8 mouse cellular contexts compared by ENCODE assay signal in genomic region chr5:110769272-110769671, GRCm38 (mm10). TPM values are rescaled to one million over a fixed set of nuclear protein-coding genes. Genes with fewer than 3 reads are reported as not detected.
A peak's percentile ranks its signal among the peaks of the same experiment; 100 is the strongest.
DNase-seq lines count a peak whose midpoint lies in the region; ATAC-seq and TF ChIP-seq lines count a peak whose summit lies in the region.

No protein-coding gene starts in this region.

- H3K4me2 ChIP-seq in heart, embryonic 14.5 days (ENCODE audit: low read length) = peak overlapping the region; percentile 75
- peak overlapping the region; percentile 78 for H3K4me2 ChIP-seq in hindbrain, embryonic 13.5 days
- H3K4me2 ChIP-seq in midbrain, embryonic 12.5 days (replicated peaks) = peak overlapping the region; percentile 84

- no peaks in the 10 kb centered on the region for H3K9me3 ChIP-seq in heart, embryonic 14.5 days (ENCODE audit: control insufficient read depth, low read length)
- H3K9me3 ChIP-seq in hindbrain, embryonic 13.5 days = no peaks in the 10 kb centered on the region
- no peaks in the 10 kb centered on the region for H3K9me3 ChIP-seq in midbrain, embryonic 12.5 days

- 58% methylated on average over 4 of the region's 4 CpGs for WGBS in heart, embryonic 14.5 days
- WGBS in hindbrain, embryonic 13.5 days = 77% methylated on average over 4 of the region's 4 CpGs
- 66% methylated on average over 4 of the region's 4 CpGs for WGBS in midbrain, embryonic 12.5 days

- no peaks in the 10 kb centered on the region for H3K27me3 ChIP-seq in heart, embryonic 14.5 days (ENCODE audit: control insufficient read depth, insufficient read depth, low read length)
- H3K27me3 ChIP-seq in hindbrain, embryonic 13.5 days = no peaks in the 10 kb centered on the region
- no peaks in the 10 kb centered on the region for H3K27me3 ChIP-seq in midbrain, embryonic 12.5 days

- H3K4me3 ChIP-seq in heart, embryonic 14.5 days (ENCODE audit: control insufficient read depth in 1 of 2, insufficient read depth in 1 of 2, low read depth in 1 of 2, low read length in 2 of 2) = peak overlapping the region; percentile 84 to 89
- peak overlapping the region; percentile 93 for H3K4me3 ChIP-seq in bone marrow macrophage, adult 2 months (ENCODE audit: insufficient read depth, low read length)
- peak overlapping the region; percentile 90 for H3K4me3 ChIP-seq in hindbrain, embryonic 13.5 days
- peak overlapping the region; percentile 88 for H3K4me3 ChIP-seq in midbrain, embryonic 12.5 days

- TF ChIP-seq POLR2A in bone marrow macrophage, adult 2 months (IDR thresholded peaks at IDR 0.05; ENCODE audit: borderline replicate concordance, low read depth, low read length) = no peak

- no peak for DNase-seq in heart, postnatal 4 days
- DNase-seq in thymus, postnatal 4 days = no peak
- DNase-seq in layer of hippocampus, adult 18-20 months (ENCODE audit: low spot score in 2 of 2) = no peak
- no peak for DNase-seq in adrenal gland, adult 8-10 months

- TF ChIP-seq CTCF in bone marrow macrophage, adult 2 months (IDR thresholded peaks at IDR 0.05; ENCODE audit: low read depth, low read length) = no peak

- peaks cover 20% of the 10 kb centered on the region for H3K36me3 ChIP-seq in heart, embryonic 14.5 days (ENCODE audit: control insufficient read depth, insufficient read depth, low read length)
- H3K36me3 ChIP-seq in hindbrain, embryonic 13.5 days = peaks cover 13% of the 10 kb centered on the region
- H3K36me3 ChIP-seq in midbrain, embryonic 12.5 days = peaks cover 10% of the 10 kb centered on the region

- H3K27ac ChIP-seq in heart, embryonic 14.5 days (replicated peaks in 1 of 2; ENCODE audit: control insufficient read depth in 1 of 2, insufficient read depth in 1 of 2, low read depth in 2 of 2, low read length in 2 of 2) = no peak overlapping the region
- no peak overlapping the region for H3K27ac ChIP-seq in bone marrow macrophage, adult 2 months (ENCODE audit: insufficient read depth, low read depth, low read length)
- no peak overlapping the region for H3K27ac ChIP-seq in hindbrain, embryonic 13.5 days
- H3K27ac ChIP-seq in midbrain, embryonic 12.5 days (replicated peaks) = peak overlapping the region; percentile 96; the same call in 1 of the 2 replicates

- no peak for ATAC-seq in heart, embryonic 14.5 days (ENCODE audit: insufficient number of reproducible peaks, insufficient read depth, low FRiP score, low read depth)
- no peak for ATAC-seq in hindbrain, embryonic 13.5 days (ENCODE audit: low FRiP score)
- no peak for ATAC-seq in midbrain, embryonic 12.5 days (ENCODE audit: low FRiP score, low read depth)

- H3K9ac ChIP-seq in heart, embryonic 14.5 days (ENCODE audit: low read length) = peak overlapping the region; percentile 93
- H3K9ac ChIP-seq in hindbrain, embryonic 13.5 days = peak overlapping the region; percentile 95
- H3K9ac ChIP-seq in midbrain, embryonic 12.5 days (replicated peaks) = peak overlapping the region; percentile 92

- peaks cover 0 to 14% of the 10 kb centered on the region in 2 experiments; a peak in 2 of 4 replicates for H3K4me1 ChIP-seq in heart, embryonic 14.5 days (ENCODE audit: control insufficient read depth in 2 of 2, insufficient read depth in 2 of 2, low read length in 2 of 2)
- peaks cover 8% of the 10 kb centered on the region for H3K4me1 ChIP-seq in bone marrow macrophage, adult 2 months (ENCODE audit: control insufficient read depth, insufficient read depth, low read length)
- H3K4me1 ChIP-seq in hindbrain, embryonic 13.5 days (replicated peaks) = peaks cover 20% of the 10 kb centered on the region
- peaks cover 21% of the 10 kb centered on the region for H3K4me1 ChIP-seq in midbrain, embryonic 12.5 days

RNA-seq across cellular contexts. Expression of gene Ep400, which starts 1.2 kb away (rescaled TPM):
- 24.3 and 26.9 TPM in 2 replicates for polyA plus RNA-seq in heart, embryonic 14.5 days (2014; fragmentation: Nextera tagmentation; extraction: Ambion mirVana)
- 10 to 100 TPM; 64.1 to 67.5 TPM for total RNA-seq in heart, postnatal 4 days (2021)
- polyA plus RNA-seq in bone marrow macrophage, adult 2 months (2012; ENCODE audit: insufficient read depth, insufficient read length, missing spikeins) = 27.9 and 31.5 TPM in 2 replicates
- polyA plus RNA-seq in hindbrain, embryonic 13.5 days (2015; fragmentation: Nextera tagmentation; extraction: Ambion mirVana) = 53.4 and 54.8 TPM in 2 replicates
- polyA plus RNA-seq in midbrain, embryonic 12.5 days (2016; fragmentation: Nextera tagmentation; extraction: Ambion mirVana) = 61.7 and 67.4 TPM in 2 replicates
- 100 to 1,000 TPM; 108 to 114 TPM for total RNA-seq in layer of hippocampus, adult 18-20 months (2021)
- 100 to 1,000 TPM in 1 of 4 experiments, 10 to 100 TPM in 3; 82.2 to 134 (median 91.6) TPM for total RNA-seq in adrenal gland, adult 8-10 months (2022)

RNA-seq across cellular contexts. Expression of gene Pus1, which starts 11.2 kb away (rescaled TPM):
- 14.9 and 16.3 TPM in 2 replicates for polyA plus RNA-seq in heart, embryonic 14.5 days (2014; fragmentation: Nextera tagmentation; extraction: Ambion mirVana)
- 10 to 100 TPM; 23.4 to 25.6 TPM for total RNA-seq in heart, postnatal 4 days (2021)
- polyA plus RNA-seq in bone marrow macrophage, adult 2 months (2012; ENCODE audit: insufficient read depth, insufficient read length, missing spikeins) = 11.4 and 12.7 TPM in 2 replicates
- polyA plus RNA-seq in hindbrain, embryonic 13.5 days (2015; fragmentation: Nextera tagmentation; extraction: Ambion mirVana) = 22.3 and 22.5 TPM in 2 replicates
- polyA plus RNA-seq in midbrain, embryonic 12.5 days (2016; fragmentation: Nextera tagmentation; extraction: Ambion mirVana) = 26.8 and 27.9 TPM in 2 replicates
- 10 to 100 TPM; 19.4 to 20.1 TPM for total RNA-seq in layer of hippocampus, adult 18-20 months (2021)
- 10 to 100 TPM; 46.4 to 55.9 (median 51.5) TPM for total RNA-seq in adrenal gland, adult 8-10 months (2022)

RNA-seq across cellular contexts. Expression of gene Ulk1, which starts 40.6 kb away (rescaled TPM):
- 23.3 and 26.0 TPM in 2 replicates for polyA plus RNA-seq in heart, embryonic 14.5 days (2014; fragmentation: Nextera tagmentation; extraction: Ambion mirVana)
- total RNA-seq in heart, postnatal 4 days (2021) = 10 to 100 TPM; 49.8 to 51.1 TPM
- polyA plus RNA-seq in bone marrow macrophage, adult 2 months (2012; ENCODE audit: insufficient read depth, insufficient read length, missing spikeins) = 46.3 and 55.4 TPM in 2 replicates
- polyA plus RNA-seq in hindbrain, embryonic 13.5 days (2015; fragmentation: Nextera tagmentation; extraction: Ambion mirVana) = 30.3 and 33.0 TPM in 2 replicates
- 36.5 and 37.5 TPM in 2 replicates for polyA plus RNA-seq in midbrain, embryonic 12.5 days (2016; fragmentation: Nextera tagmentation; extraction: Ambion mirVana)
- 10 to 100 TPM; 62.4 to 70.3 TPM for total RNA-seq in layer of hippocampus, adult 18-20 months (2021)
- 10 to 100 TPM; 43.6 to 64.1 (median 57.3) TPM for total RNA-seq in adrenal gland, adult 8-10 months (2022)
